Mouse (Mus musculus) limb, embryonic 15.5 days (tissue): Measurements from ENCODE around the gene Mia3. TPM values are rescaled to one million over a fixed set of nuclear protein-coding genes. Genes with fewer than 3 reads are reported as not detected.
"Not testable (repeated sequence)": the region's sequence is repeated elsewhere in the genome, so short reads cannot be mapped to it uniquely, and the experiment has no call there.

Experiments used
- ATAC-seq: fragments of 200-750 bp; cut with Nextera tagmentation; 2 replicates; pipeline ENCODE4 v1.8.0; 2017; ENCODE audit warnings: low read depth, moderate TSS enrichment; ENCODE audit not compliant: insufficient number of reproducible peaks, low FRiP score, low TSS enrichment
- H3K27ac ChIP-seq: fragments of 300-500 bp; sonication (generic); 2 replicates; pipeline ENCODE4 v1.5.1; 2015; ENCODE audit warnings: moderate library complexity, mild to moderate bottlenecking, inconsistent platforms
- H3K27me3 ChIP-seq: fragments of 300-500 bp; sonication (generic); 2 replicates; pipeline ENCODE4 v1.6.1; 2015; ENCODE audit warnings: inconsistent platforms
- H3K36me3 ChIP-seq: fragments of 300-500 bp; sonication (generic); 2 replicates; pipeline ENCODE4 v1.6.1; 2015; ENCODE audit warnings: inconsistent platforms
- H3K4me1 ChIP-seq: fragments of 300-500 bp; sonication (generic); 2 replicates; pipeline ENCODE4 v1.6.1; 2015; ENCODE audit warnings: inconsistent platforms
- H3K4me2 ChIP-seq: fragments of 300-500 bp; sonication (generic); 2 replicates; pipeline ENCODE4 v1.6.1; 2015; ENCODE audit warnings: mild to moderate bottlenecking, inconsistent platforms
- H3K4me3 ChIP-seq: fragments of 300-500 bp; sonication (generic); 2 replicates; pipeline ENCODE4 v1.5.1; 2015; ENCODE audit warnings: mild to moderate bottlenecking, inconsistent platforms
- H3K9ac ChIP-seq: fragments of 300-500 bp; sonication (generic); 2 replicates; pipeline ENCODE4 v1.6.1; 2015; ENCODE audit warnings: inconsistent platforms
- H3K9me3 ChIP-seq: fragments of 300-500 bp; sonication (generic); 2 replicates; pipeline ENCODE4 v1.6.1; 2016; ENCODE audit warnings: inconsistent platforms
- whole genome bisulfite sequencing: fragments of 180-500 bp; shearing (Covaris S2); methylation state at CpG from one replicate; pipeline ENCODE4 v1.1.7; 2015; 5-methylcytosine and 5-hydroxymethylcytosine counted together
- polyA plus RNA-seq: library from polyadenylated mRNA; unstranded; fragments of >200 nt; fragmentation: Nextera tagmentation; extraction: Ambion mirVana; gene quantifications from 2 replicates; pipeline ENCODE4 v1.2.1, GENCODE M21; 2015

Mia3 gene
- 110 and 134 TPM in 2 replicates for polyA plus RNA-seq

GRCm38 (mm10) chr1:183369427-183370014 lies at the start of gene Mia3:
Gene Mia3, minus strand, starts transcription at chr1:183369553.
- Histone ChIP-seq H3K9me3 (no peaks in the 10 kb centered on the region), H3K27ac (peak within 1 kb of the TSS; percentile 79), H3K9ac (peak within 1 kb of the TSS; percentile 85), H3K4me2 (peak within 1 kb of the TSS; percentile 88), H3K4me1 (peaks cover 16% of the 10 kb centered on the region), H3K36me3 (peaks cover 9% of the 10 kb centered on the region), H3K4me3 (peak within 1 kb of the TSS; percentile 95), H3K27me3 (no peaks in the 10 kb centered on the region)
- peak; percentile 98 for ATAC-seq
- WGBS = under 1% methylated on average over 51 of the region's 51 CpGs

- Histone ChIP-seq H3K36me3 (no peaks in the 10 kb centered on the region), H3K4me2 (no peak within 1 kb of the TSS), H3K4me3 (no peak within 1 kb of the TSS), H3K4me1 (no peaks in the 10 kb centered on the region), H3K27ac (no peak within 1 kb of the TSS), H3K9me3 (no peaks in the 10 kb centered on the region), H3K9ac (no peak within 1 kb of the TSS), H3K27me3 (no peaks in the 10 kb centered on the region)
- ATAC-seq = no peak
- 73% methylated on average over 12 of the region's 12 CpGs for WGBS
Measured at GRCm38 (mm10) chr1:183417873-183418272, 48.5 kb upstream of the Mia3 start, which contains the start of gene Hhipl2. Gene Hhipl2, plus strand, starts transcription at chr1:183418215.

- Histone ChIP-seq H3K36me3 (peaks cover 28% of the 10 kb centered on the region), H3K4me2 (no peak overlapping the region), H3K27ac (no peak overlapping the region), H3K9me3 (no peaks in the 10 kb centered on the region), H3K4me1 (no peaks in the 10 kb centered on the region), H3K9ac (no peak overlapping the region), H3K27me3 (no peaks in the 10 kb centered on the region), H3K4me3 (no peak overlapping the region)
- ATAC-seq = no peak
- 84% methylated on average over 15 of the region's 15 CpGs for WGBS
Measured at GRCm38 (mm10) chr1:183414081-183414727, 44.9 kb upstream of the Mia3 start.

GRCm38 (mm10) chr1:183403396-183403795 lies 34.0 kb upstream of the Mia3 start:
- Histone ChIP-seq H3K36me3 (peaks cover 71% of the 10 kb centered on the region), H3K4me3 (no peak overlapping the region)
- no peak for ATAC-seq

GRCm38 (mm10) chr1:183388426-183389406 lies 19.4 kb upstream of the Mia3 start, which contains the start of gene Taf1a:
Gene Taf1a, plus strand, starts transcription at chr1:183388981.
- Histone ChIP-seq H3K4me2 (peak within 1 kb of the TSS; percentile 63), H3K4me3 (peak within 1 kb of the TSS; percentile 76), H3K27ac (peak within 1 kb of the TSS; percentile 72), H3K36me3 (peaks cover 23% of the 10 kb centered on the region), H3K4me1 (peaks cover 9% of the 10 kb centered on the region), H3K27me3 (peaks cover 12% of the 10 kb centered on the region), H3K9me3 (no peaks in the 10 kb centered on the region), H3K9ac (peak within 1 kb of the TSS; percentile 39)
- 5% methylated on average over 44 of the region's 44 CpGs for WGBS
- peak; percentile 97 for ATAC-seq

More at GRCm38 (mm10) chr1:183403396-183403795, 34.0 kb upstream of the Mia3 start:
- H3K9me3 ChIP-seq = no peaks in the 10 kb centered on the region
- H3K27me3 ChIP-seq = no peaks in the 10 kb centered on the region
- no peak overlapping the region for H3K27ac ChIP-seq
- H3K4me1 ChIP-seq = no peaks in the 10 kb centered on the region
- H3K9ac ChIP-seq = no peak overlapping the region
- WGBS = 94% methylated on average over 3 of the region's 3 CpGs
- H3K4me2 ChIP-seq = no peak overlapping the region

GRCm38 (mm10) chr1:183387421-183387820 lies 18.1 kb upstream of the Mia3 start:
- not testable (repeated sequence) for H3K27ac ChIP-seq, H3K9ac ChIP-seq, H3K4me1 ChIP-seq, H3K4me3 ChIP-seq, H3K9me3 ChIP-seq, H3K4me2 ChIP-seq, ATAC-seq
- H3K36me3 ChIP-seq = peaks cover 16% of the 10 kb centered on the region
- WGBS = 85% methylated on average over 3 of the region's 3 CpGs
- H3K27me3 ChIP-seq = peaks cover 19% of the 10 kb centered on the region

- Histone ChIP-seq H3K36me3 (no peaks in the 10 kb centered on the region), H3K27ac (no peak overlapping the region), H3K4me3 (no peak overlapping the region), H3K9ac (no peak overlapping the region), H3K27me3 (peaks cover 19% of the 10 kb centered on the region), H3K4me1 (no peaks in the 10 kb centered on the region), H3K9me3 (no peaks in the 10 kb centered on the region), H3K4me2 (no peak overlapping the region)
- no peak for ATAC-seq
- WGBS = 81% methylated on average over 2 of the region's 2 CpGs
Measured at GRCm38 (mm10) chr1:183382621-183383020, 13.3 kb upstream of the Mia3 start.

GRCm38 (mm10) chr1:183381816-183382215 lies 12.5 kb upstream of the Mia3 start:
- ATAC-seq = no peak
- Histone ChIP-seq H3K27ac (no peak overlapping the region), H3K9ac (no peak overlapping the region), H3K4me1 (no peaks in the 10 kb centered on the region), H3K9me3 (no peaks in the 10 kb centered on the region), H3K27me3 (peaks cover 19% of the 10 kb centered on the region), H3K36me3 (no peaks in the 10 kb centered on the region), H3K4me2 (no peak overlapping the region), H3K4me3 (no peak overlapping the region)
- 83% methylated on average over 5 of the region's 5 CpGs for WGBS

GRCm38 (mm10) chr1:183379376-183379775 lies 10.0 kb upstream of the Mia3 start:
- 86% methylated on average over 3 of the region's 3 CpGs for WGBS
- H3K27me3 ChIP-seq, H3K4me1 ChIP-seq, H3K36me3 ChIP-seq, H3K27ac ChIP-seq, H3K9me3 ChIP-seq, H3K9ac ChIP-seq, H3K4me3 ChIP-seq, ATAC-seq, H3K4me2 ChIP-seq: not testable (repeated sequence)

- H3K4me1 ChIP-seq = no peaks in the 10 kb centered on the region
- H3K4me2 ChIP-seq = no peak overlapping the region
- no peak overlapping the region for H3K4me3 ChIP-seq
- 81% methylated on average over 10 of the region's 10 CpGs for WGBS
- H3K9ac ChIP-seq = no peak overlapping the region
- no peak overlapping the region for H3K27ac ChIP-seq
- ATAC-seq = no peak
- H3K9me3 ChIP-seq = no peaks in the 10 kb centered on the region
- peaks cover 4% of the 10 kb centered on the region for H3K27me3 ChIP-seq
- no peaks in the 10 kb centered on the region for H3K36me3 ChIP-seq
Measured at GRCm38 (mm10) chr1:183378321-183378941, 9.1 kb upstream of the Mia3 start.

- H3K4me3 ChIP-seq = no peak overlapping the region
- no peaks in the 10 kb centered on the region for H3K27me3 ChIP-seq
- no peak for ATAC-seq
- 72% methylated on average over 4 of the region's 4 CpGs for WGBS
- H3K9me3 ChIP-seq = no peaks in the 10 kb centered on the region
- H3K4me2 ChIP-seq = no peak overlapping the region
- H3K27ac ChIP-seq = no peak overlapping the region
- no peak overlapping the region for H3K9ac ChIP-seq
- no peaks in the 10 kb centered on the region for H3K36me3 ChIP-seq
- no peaks in the 10 kb centered on the region for H3K4me1 ChIP-seq
Measured at GRCm38 (mm10) chr1:183377045-183377444, 7.7 kb upstream of the Mia3 start.
